Mouse (Mus musculus) CD4-positive helper T cell, adult 2 months (primary cell): ENCODE results near the gene Catsperz.

Source experiments
- DNase-seq: peaks from one replicate; pipeline ENCODE4 v3.0.0-alpha.2; 2012; ENCODE audit warnings: low read depth, missing footprints, low spot score

Gene Catsperz

GRCm38 (mm10) chr19:6925307-6925573 is at the start of gene Catsperz:
Catsperz (minus strand) TSS chr19:6925380.
- no peak for DNase-seq

- DNase-seq = peak; percentile 83
Measured at GRCm38 (mm10) chr19:6974211-6975205, 49.3 kb upstream of the Catsperz start, which contains the start of gene Ppp1r14b. Ppp1r14b (plus strand) TSS chr19:6974968.

DNA sequence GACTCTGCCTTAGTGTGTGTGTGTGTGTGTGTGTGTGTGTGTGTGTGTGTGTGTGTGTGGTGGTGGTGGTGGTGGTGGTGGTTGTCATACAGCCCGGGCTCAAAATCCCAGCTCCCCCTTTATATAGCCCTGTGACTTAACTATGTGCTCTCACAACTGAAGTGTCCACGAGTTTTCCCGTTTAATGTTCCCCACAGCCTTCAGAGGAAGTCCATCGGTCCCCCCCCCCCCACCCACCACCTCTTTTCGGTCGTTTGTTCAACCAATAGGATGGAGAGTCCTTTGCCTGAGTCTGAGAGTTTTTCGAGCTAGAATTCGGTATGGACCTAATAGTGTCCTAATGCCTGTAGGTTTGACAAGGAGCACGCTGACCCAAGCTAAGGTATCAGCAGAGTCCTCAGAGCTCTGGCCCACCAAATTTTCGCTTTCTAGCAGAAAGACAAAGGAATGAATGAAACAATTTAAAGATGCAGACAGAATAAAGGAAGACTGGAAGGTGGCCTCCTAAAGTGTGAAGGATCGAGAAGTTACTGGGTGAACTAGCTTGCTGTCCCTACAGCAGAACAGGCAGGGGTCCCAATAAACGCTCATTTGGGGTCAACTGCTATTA is 48.5 kb upstream of the Catsperz start:
- DNase-seq = no peak

DNA sequence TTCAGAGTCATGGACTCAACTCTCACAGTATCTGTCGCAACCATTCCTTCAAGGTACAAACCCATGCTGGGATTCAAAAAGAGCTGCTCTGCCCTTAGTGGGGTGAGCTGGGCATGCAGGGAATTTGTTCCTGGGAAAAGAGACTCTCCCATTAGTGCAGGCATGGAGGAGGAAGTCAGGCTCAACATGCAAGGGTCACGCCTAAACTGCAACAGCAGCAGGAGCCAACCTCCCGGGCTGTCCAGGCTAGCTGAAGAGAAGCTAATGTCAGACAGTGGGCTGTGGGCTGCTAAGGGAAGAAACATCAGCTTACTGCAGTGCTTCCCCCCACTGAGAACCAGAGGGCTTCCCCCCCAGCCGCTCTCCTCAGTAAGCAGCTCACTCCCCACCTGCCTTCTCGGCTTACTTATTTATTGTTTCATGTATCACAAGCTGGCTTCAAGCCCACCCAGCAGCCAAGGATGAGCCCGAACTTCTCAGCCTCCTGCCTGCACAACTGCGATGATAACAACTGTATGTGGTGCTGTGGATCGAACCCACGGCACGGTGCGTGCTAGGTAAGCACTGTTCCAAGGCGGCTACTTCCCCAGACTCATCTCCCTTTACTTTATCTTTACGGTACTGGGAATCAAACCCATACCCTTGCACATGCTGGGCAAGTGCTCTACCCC is 47.2 kb upstream of the Catsperz start:
- no peak for DNase-seq

- DNase-seq = no peak
Measured at GRCm38 (mm10) chr19:6971644-6972043, 46.5 kb upstream of the Catsperz start.

DNA sequence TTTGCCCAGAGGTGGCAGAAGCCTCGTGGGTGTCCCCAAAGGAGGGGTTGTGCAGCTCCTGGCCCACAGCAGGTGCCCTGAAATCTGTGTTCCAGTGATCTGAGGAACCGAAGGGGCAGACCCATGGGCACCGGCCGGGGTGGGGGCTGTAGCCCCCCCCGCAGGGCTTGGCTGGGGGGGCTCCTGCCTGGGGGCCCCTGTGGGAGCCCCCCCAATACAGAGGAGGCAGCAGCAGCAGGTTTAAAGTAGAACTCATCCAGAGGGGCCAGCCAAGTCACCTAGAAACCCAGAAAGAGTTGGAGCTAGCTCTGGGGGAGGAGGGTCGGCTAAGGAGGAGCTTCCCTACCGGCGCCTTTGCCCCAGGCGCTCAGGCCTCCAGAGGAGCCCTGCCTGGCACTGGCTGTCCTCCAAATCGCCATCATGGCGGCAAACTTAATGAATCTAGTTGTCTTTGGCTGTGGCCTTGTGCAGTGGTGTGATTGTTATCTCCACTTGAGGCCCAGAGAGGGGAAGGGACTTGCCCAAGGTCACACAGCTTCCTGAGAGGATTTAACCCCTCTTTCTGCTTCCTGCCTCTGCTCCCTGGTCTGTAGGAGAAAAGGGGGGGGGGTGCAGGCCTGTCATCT is 45.4 kb upstream of the Catsperz start:
- peak; percentile 65 for DNase-seq

DNA sequence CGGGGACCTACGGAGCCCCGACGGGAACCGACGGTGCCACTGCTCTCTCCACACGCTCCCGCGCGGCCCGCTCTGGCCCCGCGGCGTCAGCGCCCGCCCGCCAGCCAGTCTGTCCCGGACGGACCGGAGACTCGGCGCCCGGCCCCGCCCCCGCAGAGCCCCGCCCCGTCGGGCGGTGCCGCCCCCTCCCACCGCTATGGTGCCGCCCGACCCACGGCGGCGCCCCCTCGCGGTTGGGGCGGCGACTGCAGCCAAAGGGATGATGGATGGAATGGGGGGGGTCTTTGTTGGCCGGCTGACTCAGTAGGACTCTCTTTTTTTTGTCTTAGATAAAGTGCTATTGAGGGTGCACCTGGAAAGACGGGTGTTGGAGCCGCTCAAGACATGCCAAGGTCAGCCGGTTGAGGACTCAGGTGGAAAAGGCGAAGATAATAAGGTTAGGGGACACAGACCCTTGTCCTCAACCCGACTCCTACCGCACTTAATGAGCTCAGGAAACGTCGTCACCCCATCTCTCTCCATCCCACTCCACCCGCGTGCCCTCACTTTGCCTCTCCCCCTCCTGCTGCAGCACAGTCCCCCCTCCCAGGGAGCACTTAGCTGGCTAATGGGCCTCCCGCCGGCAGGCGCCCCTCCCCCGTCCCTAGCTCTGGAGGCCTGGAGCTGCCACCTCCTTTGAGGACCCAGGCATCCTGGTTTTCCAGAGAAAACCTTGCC is 44.6 kb upstream of the Catsperz start:
- peak; percentile 84 for DNase-seq

DNA sequence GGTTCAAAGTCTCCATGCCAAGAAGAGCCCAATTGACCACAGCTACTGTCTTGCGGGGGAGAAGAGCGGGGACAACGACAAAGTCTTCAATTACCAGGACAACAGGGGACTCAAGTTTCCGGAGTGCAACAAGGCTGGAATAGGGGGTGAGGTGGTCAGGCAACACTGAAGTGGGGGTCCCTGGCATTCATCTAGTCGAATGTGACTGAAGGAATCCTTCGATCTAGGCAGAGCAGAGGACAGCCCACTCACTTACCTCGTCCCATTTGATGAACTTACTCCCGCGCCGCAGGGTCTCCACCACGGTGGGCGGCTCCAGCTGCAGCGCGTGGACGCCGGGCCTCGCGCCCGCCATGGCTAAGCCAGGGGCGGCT is 44.1 kb upstream of the Catsperz start:
- no peak for DNase-seq

GRCm38 (mm10) chr19:6968491-6969271 is 43.5 kb upstream of the Catsperz start:
- DNase-seq = peak; percentile 26

GRCm38 (mm10) chr19:6956461-6956860 is 31.3 kb upstream of the Catsperz start:
- DNase-seq = no peak

- no peak for DNase-seq
Measured at GRCm38 (mm10) chr19:6955424-6955823, 30.2 kb upstream of the Catsperz start.

DNA sequence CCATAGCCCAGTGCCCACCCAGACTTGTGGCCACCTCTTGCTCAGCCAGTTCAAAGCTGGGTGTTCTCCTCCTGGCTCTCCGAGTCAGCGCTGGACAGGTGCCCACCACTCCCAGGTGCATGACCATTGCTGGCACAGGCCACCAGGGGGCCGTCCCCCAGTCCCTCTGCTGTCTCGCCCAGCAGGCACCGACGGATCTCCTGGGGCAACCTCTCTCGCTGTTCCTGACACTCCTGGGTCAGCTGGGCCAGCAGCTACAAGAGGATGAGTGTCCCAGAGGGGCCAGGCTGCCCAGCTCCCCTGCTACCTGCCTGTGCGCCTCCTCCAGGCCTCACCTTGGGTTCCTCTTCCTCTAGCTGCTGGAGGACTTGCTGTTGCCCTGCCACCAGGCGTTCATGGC is 28.9 kb upstream of the Catsperz start:
- peak; percentile 32 for DNase-seq

DNA sequence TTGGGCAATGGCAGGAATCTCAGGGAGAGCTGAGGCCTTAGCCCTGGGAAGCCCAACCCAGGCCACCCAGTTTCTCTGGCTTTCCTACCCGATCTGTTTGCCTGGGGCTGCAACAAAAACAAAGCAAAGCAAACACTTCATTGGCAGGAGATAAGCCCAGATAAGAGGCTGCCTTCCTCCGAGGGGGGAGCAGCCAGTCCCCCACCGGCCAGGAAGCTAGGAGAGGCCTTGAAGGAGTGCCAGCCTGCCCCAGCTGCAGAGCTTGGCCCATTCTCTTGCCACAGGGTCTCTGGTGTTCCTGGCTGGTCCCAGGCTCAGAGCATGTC is 27.5 kb upstream of the Catsperz start:
- DNase-seq = peak; percentile 50

DNA sequence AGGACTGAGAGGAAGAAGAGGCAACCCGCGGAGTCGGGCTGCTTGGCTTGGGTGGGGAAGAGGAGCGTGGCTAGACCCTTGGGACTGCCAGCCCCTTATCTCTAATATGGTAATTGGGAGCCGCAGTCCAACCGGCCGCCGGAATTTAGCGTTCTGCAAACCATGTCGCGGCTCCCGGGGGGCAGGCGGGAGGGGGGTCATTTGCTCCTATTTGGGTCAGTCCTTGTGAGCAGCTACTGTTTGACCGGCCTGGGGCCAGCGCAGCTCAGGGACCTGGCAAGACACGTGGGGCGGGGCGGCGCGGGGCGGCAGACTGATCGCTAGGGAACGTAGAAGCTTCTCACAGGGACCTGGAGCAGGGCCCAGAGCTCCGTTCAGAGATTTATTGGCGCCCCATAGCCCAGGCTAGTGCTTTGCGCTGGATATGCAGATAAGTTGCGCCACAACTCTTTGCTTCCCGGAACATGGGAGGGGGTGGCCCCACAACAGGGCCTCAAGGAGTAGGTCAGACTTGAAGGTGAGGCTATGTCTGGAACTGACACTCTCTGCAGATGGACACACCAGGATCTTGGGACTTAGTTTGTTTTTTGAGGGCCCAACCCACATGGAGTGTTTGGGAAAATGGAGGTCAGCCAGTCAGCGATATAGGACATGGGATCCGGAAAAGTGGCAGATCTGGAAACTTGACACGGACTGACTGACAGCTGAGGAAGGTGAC is 27.0 kb upstream of the Catsperz start:
- peak; percentile 48 for DNase-seq

DNA sequence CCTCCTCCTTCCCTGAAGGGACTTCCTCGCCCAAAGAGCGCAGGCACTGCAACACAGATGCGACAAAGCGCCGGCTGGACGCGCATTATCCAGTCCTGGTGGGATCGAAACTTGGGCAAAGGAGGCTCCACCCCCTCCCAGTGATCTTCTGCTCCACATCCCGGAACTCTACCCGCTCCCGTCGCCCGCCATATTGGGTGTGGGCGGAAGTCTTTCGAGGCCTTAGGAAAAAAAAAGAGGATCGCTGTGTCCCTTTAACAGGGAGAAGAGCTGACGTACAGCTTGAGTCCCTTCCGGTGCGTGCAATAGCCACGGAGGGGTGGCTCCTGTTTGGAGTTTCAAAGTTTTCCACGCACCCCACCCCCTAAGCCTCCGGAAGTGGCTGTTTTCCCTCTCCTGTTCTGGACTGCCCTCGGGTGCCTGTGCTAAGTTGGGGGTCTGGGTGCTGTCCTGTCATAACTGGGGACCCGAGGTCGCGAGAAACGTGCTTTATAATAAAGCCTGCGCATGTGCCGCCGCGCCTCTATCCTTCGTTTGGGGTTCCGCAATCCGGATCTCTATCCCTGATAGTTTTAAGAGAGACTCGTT is 26.3 kb upstream of the Catsperz start:
- peak; percentile 85 for DNase-seq

DNA sequence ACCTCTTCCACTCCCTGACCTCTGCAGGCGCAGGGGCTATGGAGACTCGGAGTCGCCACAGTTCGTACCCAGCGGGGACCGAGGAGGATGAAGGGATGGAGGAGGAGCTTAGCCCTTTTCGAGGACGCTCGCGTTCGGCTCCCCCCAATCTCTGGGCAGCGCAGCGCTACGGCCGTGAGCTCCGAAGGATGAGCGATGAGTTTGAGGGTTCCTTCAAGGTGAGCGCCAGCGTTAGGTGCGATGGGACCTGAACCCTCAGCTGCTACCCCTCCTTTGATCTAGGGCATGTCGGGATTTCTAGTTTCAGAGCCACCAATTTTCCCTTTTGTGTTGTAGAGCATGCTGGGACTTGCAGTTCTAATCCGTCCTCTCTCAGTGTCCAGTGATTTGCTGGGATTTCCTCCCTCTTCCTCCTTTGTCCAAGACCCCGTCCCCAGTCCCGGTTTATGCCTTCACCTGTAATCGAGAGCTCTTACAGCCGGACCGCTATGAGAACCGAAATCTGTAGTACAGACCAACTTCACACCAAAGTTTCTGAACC is 25.5 kb upstream of the Catsperz start:
- peak; percentile 61 for DNase-seq

DNA sequence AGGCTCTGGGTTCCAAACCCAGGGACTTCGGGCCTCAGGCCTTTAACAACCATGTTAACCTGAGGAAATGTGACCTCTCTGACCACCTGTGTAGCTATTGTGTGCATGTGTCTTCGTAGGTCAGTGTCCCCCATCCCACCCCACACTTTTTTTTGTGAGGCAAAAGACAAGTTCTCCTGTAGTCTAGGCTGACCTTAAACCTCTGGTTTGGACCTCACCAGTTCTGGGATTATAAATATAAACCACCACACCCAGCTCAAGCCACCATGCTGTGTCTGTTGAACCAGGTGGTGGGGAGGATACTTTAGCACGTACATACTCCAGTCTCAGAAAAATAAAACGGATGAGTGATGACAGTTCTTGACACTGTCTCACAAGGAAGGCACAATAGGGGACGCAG is 24.8 kb upstream of the Catsperz start:
- no peak for DNase-seq

DNA sequence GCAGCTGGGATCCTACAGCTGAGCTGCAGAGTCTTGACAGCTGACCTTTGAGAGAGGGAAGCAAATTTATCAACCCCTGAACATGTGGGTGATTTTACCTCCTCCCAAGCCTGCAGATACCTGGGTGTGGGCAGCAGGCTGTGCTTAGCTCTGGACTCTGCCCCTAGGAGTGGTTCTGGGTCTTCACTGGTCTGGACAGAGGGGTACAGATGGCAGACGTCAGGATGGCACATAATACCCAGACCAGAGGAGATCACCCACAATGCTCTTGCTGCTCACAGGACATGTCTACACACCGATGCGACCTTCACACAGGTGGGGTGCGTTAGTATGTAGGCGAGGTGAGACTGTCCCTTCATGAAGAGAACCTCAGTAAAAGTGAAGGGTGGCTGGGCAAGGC is 24.4 kb upstream of the Catsperz start:
- no peak for DNase-seq

GRCm38 (mm10) chr19:6948186-6948585 is 23.0 kb upstream of the Catsperz start:
- DNase-seq = no peak
